Mouse (Mus musculus): ENCODE measurements around the gene Cblb.

DNA sequence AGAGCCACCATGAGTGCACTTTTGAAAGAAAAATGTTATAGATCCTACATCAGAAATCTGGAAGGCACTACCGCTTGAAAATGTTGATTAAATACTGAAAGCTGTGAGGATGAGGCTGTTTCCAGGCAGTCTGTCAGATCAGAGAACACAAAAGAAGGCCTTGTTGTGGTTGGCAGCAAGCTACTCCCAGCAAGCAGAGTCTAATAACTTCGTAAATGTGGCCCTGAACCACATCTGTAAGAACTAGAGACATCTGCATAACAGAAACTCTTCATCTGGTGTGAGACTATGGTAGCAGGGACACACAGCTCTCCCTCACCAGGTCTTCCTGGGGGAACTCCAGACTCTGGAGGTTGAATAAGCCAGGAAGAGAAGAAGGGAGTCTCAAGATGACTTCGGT, 24.0 kb upstream of the Cblb start:
- TF ChIP-seq CTCF (IDR thresholded peaks at IDR 0.05; ENCODE audit: low read depth, low read length) (no peak), POLR2A (IDR thresholded peaks at IDR 0.05; ENCODE audit: extremely low read depth, insufficient read depth, low read length) (no peak)
